Mouse (Mus musculus) ES-Bruce4 (cell line): ENCODE results near the gene Rad54l2.

ENCODE experiments used
- CTCF ChIP-seq: IDR thresholded peaks from one replicate; pipeline ENCODE4 v1.8.1; 2011; ENCODE audit warnings: low read depth, low read length
- EP300 ChIP-seq: IDR thresholded peaks from 2 replicates; pipeline ENCODE4 v1.6.1; 2011; ENCODE audit warnings: low read depth, low read length; ENCODE audit not compliant: insufficient read depth
- POLR2A ChIP-seq: IDR thresholded peaks from one replicate; pipeline ENCODE4 v1.8.1; 2011; ENCODE audit warnings: low read length; ENCODE audit not compliant: insufficient read depth

DNA sequence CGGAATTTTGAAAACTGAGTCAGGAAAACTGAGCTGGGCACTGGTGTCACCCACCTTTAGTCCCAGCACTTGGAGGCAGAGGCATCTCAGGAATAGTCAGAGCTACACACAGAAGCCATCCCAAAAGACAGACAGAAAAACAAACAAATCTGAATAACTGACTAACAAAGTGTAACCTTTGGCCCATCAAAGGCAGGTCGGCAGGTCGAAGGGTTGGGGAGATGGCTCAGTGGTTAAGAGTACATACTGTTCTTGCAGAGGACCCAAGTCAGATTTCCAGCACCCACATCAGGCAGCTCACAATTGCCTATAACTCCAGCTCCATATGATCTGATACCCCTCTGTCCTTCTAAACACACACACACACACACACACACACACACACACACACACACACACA lies 3.8 kb downstream of the Rad54l2 start:
- no peak for TF ChIP-seq POLR2A
- no peak for TF ChIP-seq CTCF
- TF ChIP-seq EP300 = no peak
